Mouse (Mus musculus) neural tube, embryonic 12.5 days (tissue): ENCODE measurements around the gene Rab3b. TPM values are rescaled to one million over a fixed set of nuclear protein-coding genes. Genes with fewer than 3 reads are reported as not detected.

Experiments used
- ATAC-seq: fragments of 200-750 bp; cut with Nextera tagmentation; 2 replicates; pipeline ENCODE4 v1.8.0; 2017; ENCODE audit warnings: low read depth, mild to moderate bottlenecking, moderate TSS enrichment, moderate library complexity; ENCODE audit not compliant: low FRiP score
- H3K27ac ChIP-seq: fragments of 300-500 bp; sonication (generic); 2 replicates; pipeline ENCODE4 v1.5.1; 2016
- H3K27me3 ChIP-seq: fragments of 300-500 bp; sonication (generic); replicated peaks from 2 replicates; pipeline ENCODE4 v1.6.1; 2016; ENCODE audit warnings: mild to moderate bottlenecking
- H3K36me3 ChIP-seq: fragments of 300-500 bp; sonication (generic); 2 replicates; pipeline ENCODE4 v1.6.1; 2016; ENCODE audit warnings: mild to moderate bottlenecking
- H3K4me1 ChIP-seq: fragments of 300-500 bp; sonication (generic); 2 replicates; pipeline ENCODE4 v1.6.1; 2016
- H3K4me2 ChIP-seq: fragments of 300-500 bp; sonication (generic); replicated peaks from 2 replicates; pipeline ENCODE4 v1.6.1; 2016; ENCODE audit warnings: mild to moderate bottlenecking
- H3K4me3 ChIP-seq: fragments of 300-500 bp; sonication (generic); 2 replicates; pipeline ENCODE4 v1.5.1; 2016
- H3K9ac ChIP-seq: fragments of 300-500 bp; sonication (generic); 2 replicates; pipeline ENCODE4 v1.6.1; 2016; ENCODE audit warnings: mild to moderate bottlenecking
- H3K9me3 ChIP-seq: fragments of 300-500 bp; sonication (generic); 2 replicates; pipeline ENCODE4 v1.6.1; 2016; ENCODE audit warnings: mild to moderate bottlenecking
- WGBS: fragments of 180-500 bp; shearing (Covaris S2); methylation state at CpG from one replicate; pipeline ENCODE4 v1.1.7; 2016; 5-methylcytosine and 5-hydroxymethylcytosine counted together
- polyA plus RNA-seq: library from polyadenylated mRNA; unstranded; fragments of >200 nt; fragmentation: Nextera tagmentation; extraction: Ambion mirVana; gene quantifications from 2 replicates; pipeline ENCODE4 v1.2.1, GENCODE M21; 2016

The Rab3b gene
- 38.0 and 39.0 TPM in 2 replicates for polyA plus RNA-seq

- peak within 1 kb of the TSS; percentile 53 for H3K4me3 ChIP-seq
- ATAC-seq = peak; percentile 86
- peak within 1 kb of the TSS; percentile 72 for H3K9ac ChIP-seq
- no peaks in the 10 kb centered on the region for H3K9me3 ChIP-seq
- WGBS = under 1% methylated on average over 46 of the region's 46 CpGs
- peak within 1 kb of the TSS; percentile 98 for H3K4me2 ChIP-seq
- H3K36me3 ChIP-seq = no peaks in the 10 kb centered on the region
- 0 out of 2 replicates have a peak, but pooled peaks cover 2% of the 10 kb centered on the region for H3K27me3 ChIP-seq
- no peak within 1 kb of the TSS for H3K27ac ChIP-seq
- peaks cover 6% of the 10 kb centered on the region for H3K4me1 ChIP-seq
Measured at GRCm38 (mm10) chr4:108878963-108879822, at the start of gene Rab3b. TSS of gene Rab3b (plus strand) at chr4:108879063.

- H3K4me3 ChIP-seq = no peak overlapping the region
- H3K4me2 ChIP-seq = peak overlapping the region; percentile 31; the same call in 1 of the 2 replicates
- no peak overlapping the region for H3K9ac ChIP-seq
- no peaks in the 10 kb centered on the region for H3K27me3 ChIP-seq
- no peaks in the 10 kb centered on the region for H3K9me3 ChIP-seq
- ATAC-seq = no peak
- 92% methylated on average over 1 of the region's 1 CpGs for WGBS
- no peak overlapping the region for H3K27ac ChIP-seq
- H3K36me3 ChIP-seq = peaks cover 28% of the 10 kb centered on the region
- H3K4me1 ChIP-seq = peaks cover 15% of the 10 kb centered on the region
Measured at GRCm38 (mm10) chr4:108830698-108831097, 48.2 kb upstream of the Rab3b start.

GRCm38 (mm10) chr4:108832916-108833827, 45.7 kb upstream of the Rab3b start, which contains the start of gene Btf3l4:
TSS of gene Btf3l4 (minus strand) at chr4:108833614.
- peak; percentile 96 for ATAC-seq
- H3K9ac ChIP-seq = peak within 1 kb of the TSS; percentile 99
- H3K27ac ChIP-seq = peak within 1 kb of the TSS; percentile 98
- WGBS = under 1% methylated on average over 71 of the region's 73 CpGs
- H3K36me3 ChIP-seq = peaks cover 12% of the 10 kb centered on the region
- peak within 1 kb of the TSS; percentile 79 for H3K4me2 ChIP-seq
- no peaks in the 10 kb centered on the region for H3K27me3 ChIP-seq
- H3K4me1 ChIP-seq = peaks cover 28% of the 10 kb centered on the region
- H3K4me3 ChIP-seq = peak within 1 kb of the TSS; percentile 96
- H3K9me3 ChIP-seq = no peaks in the 10 kb centered on the region

- H3K9me3 ChIP-seq = no peaks in the 10 kb centered on the region
- H3K9ac ChIP-seq = peak overlapping the region; percentile 99
- no peak for ATAC-seq
- H3K4me3 ChIP-seq = peak overlapping the region; percentile 96
- no peaks in the 10 kb centered on the region for H3K27me3 ChIP-seq
- H3K36me3 ChIP-seq = peaks cover 9% of the 10 kb centered on the region
- peaks cover 28% of the 10 kb centered on the region for H3K4me1 ChIP-seq
- H3K4me2 ChIP-seq = peak overlapping the region; percentile 79
- H3K27ac ChIP-seq = peak overlapping the region; percentile 98
- under 1% methylated on average over 6 of the region's 6 CpGs for WGBS
Measured at GRCm38 (mm10) chr4:108833828-108834114, 45.1 kb upstream of the Rab3b start.

- peaks cover 6% of the 10 kb centered on the region for H3K36me3 ChIP-seq
- ATAC-seq = peak; percentile 81
- peak within 1 kb of the TSS; percentile 98 for H3K27ac ChIP-seq
- WGBS = under 1% methylated on average over 34 of the region's 34 CpGs
- peaks cover 28% of the 10 kb centered on the region for H3K4me1 ChIP-seq
- H3K27me3 ChIP-seq = no peaks in the 10 kb centered on the region
- H3K4me3 ChIP-seq = peak within 1 kb of the TSS; percentile 96
- H3K9ac ChIP-seq = peak within 1 kb of the TSS; percentile 99
- no peaks in the 10 kb centered on the region for H3K9me3 ChIP-seq
- peak within 1 kb of the TSS; percentile 79 for H3K4me2 ChIP-seq
Measured at GRCm38 (mm10) chr4:108834115-108834970, 44.5 kb upstream of the Rab3b start, which contains the start of gene Txndc12. TSS of gene Txndc12 (plus strand) at chr4:108834601.

GRCm38 (mm10) chr4:108834971-108835311, 43.9 kb upstream of the Rab3b start:
- H3K9ac ChIP-seq = peak overlapping the region; percentile 74
- peak overlapping the region; percentile 96 for H3K4me3 ChIP-seq
- H3K9me3 ChIP-seq = no peaks in the 10 kb centered on the region
- H3K4me2 ChIP-seq = peak overlapping the region; percentile 79
- H3K4me1 ChIP-seq = peaks cover 28% of the 10 kb centered on the region
- H3K27me3 ChIP-seq = no peaks in the 10 kb centered on the region
- peak overlapping the region; percentile 98; the same call in 1 of the 2 replicates for H3K27ac ChIP-seq
- ATAC-seq = no peak
- 1% methylated on average over 15 of the region's 15 CpGs for WGBS
- peaks cover 5% of the 10 kb centered on the region for H3K36me3 ChIP-seq

- Histone ChIP-seq H3K4me3 (peak overlapping the region; percentile 96), H3K9ac (peak overlapping the region; percentile 74), H3K4me1 (peaks cover 28% of the 10 kb centered on the region), H3K4me2 (peak overlapping the region; percentile 79), H3K27ac (no peak overlapping the region), H3K36me3 (peaks cover 4% of the 10 kb centered on the region; the same call in 1 of the 2 replicates), H3K9me3 (no peaks in the 10 kb centered on the region), H3K27me3 (no peaks in the 10 kb centered on the region)
- WGBS = 68% methylated on average over 3 of the region's 3 CpGs
- no peak for ATAC-seq
Measured at GRCm38 (mm10) chr4:108835496-108835895, 43.4 kb upstream of the Rab3b start.

GRCm38 (mm10) chr4:108838031-108838430, 40.8 kb upstream of the Rab3b start:
- 89% methylated on average over 4 of the region's 4 CpGs for WGBS
- no peak overlapping the region for H3K4me2 ChIP-seq
- no peaks in the 10 kb centered on the region for H3K27me3 ChIP-seq
- H3K9ac ChIP-seq = no peak overlapping the region
- H3K27ac ChIP-seq = no peak overlapping the region
- ATAC-seq = no peak
- H3K4me1 ChIP-seq = peaks cover 20% of the 10 kb centered on the region
- H3K4me3 ChIP-seq = no peak overlapping the region
- peaks cover 7% of the 10 kb centered on the region; the same call in 1 of the 2 replicates for H3K36me3 ChIP-seq
- no peaks in the 10 kb centered on the region for H3K9me3 ChIP-seq

- Histone ChIP-seq H3K27ac (no peak overlapping the region), H3K4me1 (no peaks in the 10 kb centered on the region), H3K4me2 (no peak overlapping the region), H3K4me3 (no peak overlapping the region), H3K9me3 (no peaks in the 10 kb centered on the region), H3K9ac (no peak overlapping the region), H3K36me3 (peaks cover 7% of the 10 kb centered on the region; the same call in 1 of the 2 replicates), H3K27me3 (no peaks in the 10 kb centered on the region)
- 91% methylated on average over 7 of the region's 7 CpGs for WGBS
- ATAC-seq = no peak
Measured at GRCm38 (mm10) chr4:108841920-108842578, 36.8 kb upstream of the Rab3b start.

- H3K27ac ChIP-seq = no peak overlapping the region
- peaks cover under 1% of the 10 kb centered on the region; the same call in 1 of the 2 replicates for H3K4me1 ChIP-seq
Measured at GRCm38 (mm10) chr4:108843336-108843735, 35.5 kb upstream of the Rab3b start.

More at GRCm38 (mm10) chr4:108843336-108843735, 35.5 kb upstream of the Rab3b start:
- Histone ChIP-seq H3K4me2 (no peak overlapping the region), H3K27me3 (no peaks in the 10 kb centered on the region), H3K9me3 (no peaks in the 10 kb centered on the region), H3K4me3 (no peak overlapping the region), H3K9ac (no peak overlapping the region), H3K36me3 (peaks cover 7% of the 10 kb centered on the region; the same call in 1 of the 2 replicates)
- no peak for ATAC-seq
